Mouse (Mus musculus) cortical plate, adult 2 months (tissue): ENCODE measurements around the gene Atl2.

ENCODE experiments used
- CTCF ChIP-seq: fragments of 200-500 bp; IDR thresholded peaks from 2 replicates; pipeline ENCODE4 v1.5.1; 2011; ENCODE audit warnings: mild to moderate bottlenecking, control low read depth, low read length; ENCODE audit not compliant: insufficient read depth; ENCODE audit errors: extremely low read depth
- POLR2A ChIP-seq: fragments of 200-500 bp; IDR thresholded peaks from 2 replicates; pipeline ENCODE4 v1.6.1; 2011; ENCODE audit warnings: mild to moderate bottlenecking, low read length, control low read depth; ENCODE audit not compliant: insufficient read depth; ENCODE audit errors: extremely low read depth

- no peak for TF ChIP-seq CTCF
- no peak for TF ChIP-seq POLR2A
These were observed 85.5 kb downstream of the Atl2 start for GRCm38 (mm10) chr17:79810421-79810820.
